Mouse (Mus musculus) E14TG2a.4 (cell line): ENCODE data around the gene Cacna1f.

Source experiments
- H3K27me3 ChIP-seq: 2 replicates; pipeline ENCODE4 v1.6.1; 2014; ENCODE audit warnings: low read length, control low read depth; ENCODE audit not compliant: insufficient read depth
- H3K36me3 ChIP-seq: 2 replicates; pipeline ENCODE4 v1.6.1; 2014; ENCODE audit warnings: low read length, control low read depth; ENCODE audit not compliant: insufficient read depth
- H3K4me1 ChIP-seq: replicated peaks from 2 replicates; pipeline ENCODE4 v1.6.1; 2014; ENCODE audit warnings: low read depth, low read length, control low read depth
- H3K4me3 ChIP-seq: replicated peaks from 2 replicates; pipeline ENCODE4 v1.5.1; 2014; ENCODE audit warnings: mild to moderate bottlenecking, low read length
- H3K9me3 ChIP-seq: 2 replicates; pipeline ENCODE4 v1.6.1; 2014; ENCODE audit warnings: low read length, control low read depth
- CTCF ChIP-seq: conservative IDR thresholded peaks from 2 replicates; pipeline ENCODE4 v1.5.1; 2014; ENCODE audit warnings: low read length
- NANOG ChIP-seq: IDR thresholded peaks from 2 replicates; pipeline ENCODE4 v1.6.1; 2014; ENCODE audit warnings: borderline replicate concordance, low read length, mixed read lengths
- POU5F1 ChIP-seq: IDR thresholded peaks from 2 replicates; pipeline ENCODE4 v1.6.1; 2014; ENCODE audit warnings: low read length, borderline replicate concordance

The Cacna1f gene

DNA sequence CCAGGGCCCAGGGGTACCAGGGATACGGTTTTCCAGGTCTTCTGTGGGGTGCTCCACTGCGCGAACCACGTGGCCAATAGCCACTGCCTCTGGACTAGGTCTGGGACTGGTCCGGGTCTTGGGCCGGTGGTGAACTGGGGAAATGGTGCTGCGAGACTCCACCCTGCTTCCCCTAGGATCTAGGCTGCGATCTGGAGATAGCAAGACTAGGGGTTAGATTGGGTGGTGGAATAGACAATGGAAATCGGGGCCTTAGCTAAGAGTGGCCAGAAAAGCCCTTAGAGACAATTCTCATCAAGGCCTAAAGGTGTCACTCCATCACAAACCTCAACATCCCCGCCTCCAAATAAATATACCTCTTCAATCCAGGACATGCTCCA is 68.1 kb downstream of the Cacna1f start:
- H3K27me3 ChIP-seq = no peaks in the 10 kb centered on the region
- peak overlapping the region; percentile 75 for H3K4me3 ChIP-seq
- no peaks in the 10 kb centered on the region for H3K9me3 ChIP-seq
- no peaks in the 10 kb centered on the region for H3K36me3 ChIP-seq
- TF ChIP-seq POU5F1 (no peak), NANOG (no peak), CTCF (no peak)
- peaks cover 44% of the 10 kb centered on the region for H3K4me1 ChIP-seq

DNA sequence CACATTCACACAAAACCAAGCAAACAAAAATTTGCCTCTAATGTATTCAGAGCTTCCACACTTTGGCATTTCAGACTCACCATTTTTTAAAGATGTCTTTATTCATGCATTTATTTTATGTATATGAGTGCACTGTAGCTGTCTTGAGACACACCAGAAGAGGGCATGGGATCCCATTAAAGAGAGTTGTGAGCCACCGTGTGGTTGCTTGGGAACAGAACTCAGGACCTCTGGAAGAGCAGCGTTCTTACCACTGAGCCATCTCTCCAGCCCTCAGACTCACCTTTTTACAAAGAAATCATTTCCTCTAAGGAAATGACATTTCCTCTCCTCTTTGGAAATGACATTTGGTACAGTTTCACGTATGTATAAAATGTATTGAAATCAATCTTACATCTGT is 72.1 kb downstream of the Cacna1f start:
- Histone ChIP-seq H3K36me3 (no peaks in the 10 kb centered on the region), H3K9me3 (no peaks in the 10 kb centered on the region), H3K27me3 (no peaks in the 10 kb centered on the region; the same call in 1 of the 2 replicates), H3K4me1 (peaks cover 24% of the 10 kb centered on the region), H3K4me3 (no peak overlapping the region)
- TF ChIP-seq POU5F1 (no peak), NANOG (no peak), CTCF (no peak)

DNA sequence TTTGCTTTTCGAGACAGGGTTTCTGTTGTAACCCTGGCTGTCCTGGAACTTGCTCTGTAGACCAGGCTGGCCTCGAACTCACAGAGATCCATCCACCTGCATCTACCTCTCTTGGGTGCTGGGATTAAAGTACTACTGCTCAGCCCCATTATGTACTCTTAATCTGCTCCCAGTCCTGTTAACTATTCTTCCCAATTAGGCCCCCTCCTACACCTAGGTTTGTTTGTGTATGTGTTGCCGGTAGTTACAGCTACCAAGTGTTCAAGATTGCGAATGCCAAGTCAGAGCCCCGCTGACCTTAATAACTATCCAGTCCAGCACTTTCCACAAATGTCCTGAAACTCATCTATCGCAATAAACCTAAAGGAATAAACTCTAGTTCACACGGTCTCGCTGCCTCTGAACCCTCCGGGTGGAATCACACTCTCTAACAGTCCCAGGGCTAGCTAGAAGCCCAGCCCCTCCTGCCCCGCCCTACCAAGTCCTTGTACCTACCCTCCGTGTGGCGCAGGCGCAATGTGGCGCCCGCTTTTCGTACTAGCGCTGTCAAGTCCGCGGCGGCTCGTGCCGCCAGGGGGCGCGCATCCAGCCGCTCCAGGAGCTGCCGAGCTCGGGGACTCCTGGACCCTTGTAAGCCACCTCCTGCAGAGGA is 72.6 kb downstream of the Cacna1f start:
- peaks cover 20% of the 10 kb centered on the region for H3K4me1 ChIP-seq
- H3K4me3 ChIP-seq = peak overlapping the region; percentile 69
- no peaks in the 10 kb centered on the region; the same call in 1 of the 2 replicates for H3K27me3 ChIP-seq
- TF ChIP-seq POU5F1 = no peak
- no peak for TF ChIP-seq NANOG
- TF ChIP-seq CTCF = no peak
- H3K36me3 ChIP-seq = no peaks in the 10 kb centered on the region
- no peaks in the 10 kb centered on the region for H3K9me3 ChIP-seq

DNA sequence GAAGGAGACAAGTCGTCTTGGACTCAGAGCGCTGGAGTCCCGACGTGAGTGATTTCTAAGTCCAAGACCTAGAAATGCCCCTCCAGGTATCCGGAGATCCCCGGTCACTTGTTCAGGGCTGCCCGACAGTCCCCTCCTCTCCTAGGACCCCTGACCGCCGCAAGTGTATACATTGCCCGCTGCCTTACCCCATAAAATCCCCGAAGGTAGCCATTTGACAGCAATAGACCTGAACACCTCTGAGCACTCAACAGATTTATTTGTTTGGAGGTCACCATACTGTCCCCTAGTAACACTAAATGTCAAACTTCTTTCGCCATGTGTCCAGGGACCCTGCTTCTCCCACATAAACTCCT is 73.2 kb downstream of the Cacna1f start:
- no peak for TF ChIP-seq NANOG
- TF ChIP-seq POU5F1 = no peak
- TF ChIP-seq CTCF = no peak
- H3K9me3 ChIP-seq = no peaks in the 10 kb centered on the region
- H3K27me3 ChIP-seq = no peaks in the 10 kb centered on the region; the same call in 1 of the 2 replicates
- no peaks in the 10 kb centered on the region for H3K36me3 ChIP-seq
- H3K4me1 ChIP-seq = peaks cover 20% of the 10 kb centered on the region
- H3K4me3 ChIP-seq = peak overlapping the region; percentile 69

DNA sequence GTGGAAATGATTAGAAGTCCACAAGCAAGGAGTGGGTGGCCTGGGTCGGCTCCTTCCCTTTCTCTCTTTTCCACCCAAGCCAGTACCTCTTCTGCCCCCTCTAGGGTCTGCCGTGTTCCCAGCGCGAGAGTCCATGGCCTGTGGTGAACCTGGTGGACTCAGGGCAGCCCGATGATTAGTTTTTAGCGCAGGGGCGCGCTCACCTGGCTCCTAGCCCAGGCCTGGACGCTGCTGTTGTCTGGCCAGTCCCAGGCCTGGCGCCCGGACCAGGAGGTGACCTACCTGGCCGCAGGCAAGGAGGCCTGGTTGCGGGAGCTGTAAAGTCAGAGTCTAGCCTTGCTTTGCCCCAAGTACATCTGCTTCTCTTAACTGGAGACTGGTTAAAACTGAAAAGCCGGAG is 74.0 kb downstream of the Cacna1f start, which contains the start of gene Magix:
TSS of gene Magix (minus strand) at position 388 of the 400 bp plus-strand sequence.
- Histone ChIP-seq H3K36me3 (no peaks in the 10 kb centered on the region), H3K4me1 (peaks cover 12% of the 10 kb centered on the region), H3K9me3 (no peaks in the 10 kb centered on the region), H3K27me3 (no peaks in the 10 kb centered on the region; the same call in 1 of the 2 replicates), H3K4me3 (peak within 1 kb of the TSS; percentile 69)
- TF ChIP-seq NANOG (no peak), POU5F1 (no peak), CTCF (no peak)
